Mouse (Mus musculus): ENCODE results near the gene Pxylp1.

The Pxylp1 gene

DNA sequence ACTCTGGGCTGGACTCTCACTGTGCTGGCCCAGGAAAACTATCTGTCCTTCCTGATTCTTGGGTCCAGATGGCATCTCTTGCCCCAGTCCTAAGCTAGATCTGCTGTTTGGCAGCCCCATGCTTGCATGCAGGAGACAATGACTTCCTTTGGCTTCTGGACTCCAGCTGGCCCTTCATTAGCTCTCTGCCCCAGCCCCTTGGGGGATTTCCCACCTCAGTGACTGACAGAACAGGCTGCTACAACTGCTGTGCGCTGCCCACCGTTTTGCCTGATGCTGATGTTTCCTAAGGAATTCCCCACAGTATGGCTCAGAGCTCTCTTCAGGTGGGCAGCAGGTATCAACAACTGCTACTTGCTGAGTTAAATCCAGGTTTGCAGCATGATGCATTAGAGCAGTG lies 33.4 kb downstream of the Pxylp1 start:
- no peak for DNase-seq (ENCODE audit: low spot score)

DNA sequence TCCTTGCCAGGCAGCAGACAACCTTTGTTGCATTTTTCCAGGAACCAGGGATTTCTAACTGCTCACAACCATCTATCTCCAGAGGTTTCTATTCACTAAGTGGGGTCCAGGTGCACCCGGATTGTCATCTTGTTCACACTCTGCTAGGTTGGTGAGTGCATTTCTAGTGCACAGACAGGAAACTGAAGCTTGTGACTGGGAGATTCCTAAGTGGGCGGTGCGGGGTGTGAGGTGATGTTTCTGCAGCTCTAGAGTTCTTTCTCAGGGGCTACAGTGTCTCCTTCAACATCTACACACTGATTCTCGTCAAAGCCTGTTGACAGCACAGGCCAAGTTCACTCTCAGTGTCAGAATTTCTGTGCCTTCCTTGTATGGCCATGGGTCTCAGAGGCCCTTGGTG lies 34.6 kb downstream of the Pxylp1 start:
- DNase-seq (ENCODE audit: low spot score) = no peak

DNA sequence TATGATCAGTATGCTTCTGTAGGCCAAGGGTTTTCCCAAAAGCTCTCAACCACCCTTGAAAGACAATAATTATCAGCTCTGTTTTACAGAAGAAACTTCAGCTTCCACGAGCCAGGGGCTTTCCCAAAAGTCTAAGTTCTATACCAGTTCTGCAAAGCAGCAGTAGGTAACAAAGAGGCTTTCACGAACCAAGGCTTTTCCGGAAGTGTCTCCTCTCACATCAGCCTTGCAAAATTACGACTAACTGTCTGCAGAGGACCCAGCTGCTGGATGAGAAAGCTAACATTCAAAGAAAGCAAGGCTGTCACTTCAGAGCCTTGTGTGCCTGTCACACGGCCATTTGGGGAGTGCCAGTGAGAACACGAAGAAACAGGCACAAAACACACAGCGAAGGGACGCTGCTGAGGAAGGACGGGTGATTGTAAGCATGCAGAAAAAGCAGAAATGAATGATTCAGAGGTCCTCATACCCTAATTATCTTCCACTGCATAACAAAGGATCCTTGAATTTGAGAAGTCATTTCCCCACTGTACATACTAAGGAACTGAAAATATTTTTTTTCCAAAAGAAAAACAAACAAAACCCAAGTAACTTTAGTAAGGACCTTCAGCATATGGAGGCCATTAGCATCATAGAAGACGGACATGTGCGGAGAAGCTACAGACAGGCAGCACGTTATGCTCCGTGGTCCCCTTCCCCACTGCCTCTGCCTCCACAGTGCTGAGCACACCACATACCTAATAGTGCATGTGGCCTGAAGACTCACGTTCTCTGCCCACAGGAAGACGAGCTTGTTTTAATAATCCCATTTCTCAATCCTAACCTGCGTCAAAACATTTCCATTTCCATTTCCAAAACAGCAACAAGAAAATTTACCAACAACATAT lies 38.9 kb downstream of the Pxylp1 start:
- DNase-seq (ENCODE audit: low spot score) = no peak

DNA sequence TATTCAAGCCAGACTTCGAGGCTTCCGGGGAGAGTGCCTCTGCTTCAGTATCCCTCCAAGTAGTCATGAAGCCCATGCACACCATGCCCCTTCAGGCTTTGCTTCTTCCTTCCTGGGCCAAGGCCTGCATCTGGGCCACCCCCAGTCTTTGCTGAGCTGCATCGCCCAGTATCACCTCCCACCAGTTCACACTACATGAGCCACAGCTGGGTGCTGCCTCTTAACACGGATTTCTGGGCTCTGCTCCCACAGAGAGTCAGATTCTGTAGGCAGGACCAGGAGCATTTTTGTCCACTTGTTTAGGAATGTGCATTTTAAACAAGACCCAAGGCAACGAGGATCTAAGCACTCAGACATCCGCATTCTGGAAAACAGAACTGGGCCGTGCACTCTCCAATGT lies 40.8 kb downstream of the Pxylp1 start:
- DNase-seq (ENCODE audit: low spot score) = no peak

DNA sequence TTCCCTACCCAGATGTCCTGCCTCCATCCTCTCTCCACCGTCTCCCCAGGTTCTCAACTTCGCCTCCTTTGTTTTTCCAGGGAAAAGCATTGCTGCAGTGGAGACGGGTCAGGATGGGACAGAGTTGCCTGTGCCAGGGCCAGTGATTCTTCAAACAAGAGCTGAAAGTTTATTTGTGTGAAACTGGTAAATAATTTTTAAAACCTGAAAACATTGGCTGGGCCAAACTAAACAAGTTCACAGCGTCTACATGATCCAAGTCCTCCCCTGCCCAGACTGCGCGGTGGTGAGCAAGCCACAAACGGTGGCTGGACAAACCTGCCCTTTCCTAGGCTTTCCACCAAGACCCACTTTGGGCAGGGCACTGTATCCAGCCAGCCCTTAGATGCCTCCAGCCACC lies 41.4 kb downstream of the Pxylp1 start:
- no peak for DNase-seq (ENCODE audit: low spot score)

DNA sequence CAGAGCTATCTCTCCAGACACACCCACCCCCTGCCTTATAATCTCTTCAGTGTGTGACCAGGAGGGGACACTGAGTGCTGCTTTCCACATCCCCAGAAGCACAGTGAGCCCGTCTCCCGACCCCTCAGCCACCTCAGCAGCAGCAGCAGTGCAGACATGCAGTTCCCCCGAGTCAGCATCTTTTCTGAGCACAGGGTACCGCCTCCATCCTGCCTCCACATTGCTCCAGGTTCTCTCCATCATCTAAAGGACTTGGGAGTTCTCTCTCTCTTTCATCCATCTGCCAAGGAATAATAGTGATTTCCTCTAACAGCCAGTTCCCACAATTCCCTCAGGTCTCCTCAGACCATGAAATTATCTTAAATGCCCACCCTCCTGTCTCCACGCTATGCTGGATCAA lies 43.5 kb downstream of the Pxylp1 start:
- no peak for DNase-seq (ENCODE audit: low spot score)

DNA sequence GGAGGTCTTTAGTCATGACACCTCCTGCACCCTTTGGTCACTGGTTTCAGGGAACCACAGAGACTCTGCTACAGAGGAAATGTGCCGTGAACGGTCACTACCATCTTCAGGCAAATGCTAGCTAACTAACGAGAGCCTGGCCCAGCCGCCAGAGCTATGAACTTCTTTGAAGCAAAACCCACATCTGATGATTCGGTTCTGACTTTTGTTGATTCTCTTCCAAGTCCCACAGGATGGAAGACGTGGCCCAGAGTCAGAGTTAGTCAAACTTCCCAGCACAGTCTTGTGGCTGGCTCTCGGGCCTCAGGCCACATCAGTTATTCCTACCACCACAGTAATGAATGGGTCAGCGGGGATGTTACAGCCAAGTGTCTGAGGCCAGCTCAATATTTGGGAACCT lies 46.1 kb downstream of the Pxylp1 start:
- DNase-seq (ENCODE audit: low spot score) = no peak

DNA sequence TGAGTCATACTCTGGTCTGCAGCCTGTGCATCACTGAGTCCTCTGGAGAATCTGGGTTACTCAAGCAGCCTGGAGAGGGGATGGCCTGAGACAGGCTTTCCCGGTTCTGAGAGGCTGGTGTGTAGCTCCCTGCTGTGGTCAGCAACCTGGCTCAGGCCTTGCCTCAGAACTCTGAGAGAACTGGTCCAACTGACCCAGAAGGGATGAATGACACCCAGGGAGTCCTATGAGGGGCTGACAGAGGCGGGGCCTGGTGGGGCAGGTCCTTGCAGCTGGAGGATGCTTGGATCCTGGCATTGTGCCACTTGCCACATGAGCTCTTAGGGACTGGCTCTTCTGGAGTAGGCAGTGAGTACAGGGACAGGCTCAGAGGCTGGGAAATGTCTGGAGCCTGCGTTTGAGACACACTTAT lies 47.7 kb downstream of the Pxylp1 start:
- DNase-seq (ENCODE audit: low spot score) = no peak

DNA sequence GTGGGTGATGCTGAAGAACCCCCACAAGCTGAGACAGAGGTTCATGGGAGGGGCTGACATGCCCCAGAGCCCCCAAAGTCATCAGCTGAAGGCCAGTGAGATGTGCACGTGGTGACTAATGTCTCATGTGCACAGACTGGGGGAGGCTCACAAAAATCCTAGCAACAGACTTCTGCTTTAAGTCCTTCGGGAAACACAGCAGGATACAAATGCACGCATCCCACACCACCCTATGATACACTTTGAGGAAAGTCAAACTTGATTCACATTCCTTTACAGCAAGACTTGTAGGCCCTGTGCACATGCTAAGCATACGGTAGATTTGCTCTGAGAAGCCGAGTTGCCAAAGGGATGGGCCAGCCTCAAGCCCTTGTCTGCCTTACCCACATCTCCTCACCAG lies 53.1 kb downstream of the Pxylp1 start:
- DNase-seq (ENCODE audit: low spot score) = no peak

DNA sequence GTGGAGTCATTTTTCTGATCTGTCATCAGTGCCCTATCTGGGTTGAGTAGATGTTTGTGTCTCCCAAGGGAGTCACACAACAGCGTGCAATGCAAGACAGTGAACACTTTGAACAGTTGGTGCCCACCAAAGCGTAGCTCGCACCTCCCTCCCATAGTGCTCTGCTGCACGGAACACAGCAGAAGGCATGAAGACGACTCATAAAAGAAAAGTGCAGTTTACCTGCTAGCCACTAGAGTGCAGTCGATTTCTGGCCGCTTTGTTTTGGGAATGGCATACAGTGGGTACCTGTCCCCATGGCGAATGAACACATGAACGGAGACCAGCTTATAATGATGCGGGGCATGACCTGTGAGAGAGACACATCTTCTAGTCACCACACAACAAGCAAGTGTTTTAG lies 53.6 kb downstream of the Pxylp1 start:
- DNase-seq (ENCODE audit: low spot score) = no peak

DNA sequence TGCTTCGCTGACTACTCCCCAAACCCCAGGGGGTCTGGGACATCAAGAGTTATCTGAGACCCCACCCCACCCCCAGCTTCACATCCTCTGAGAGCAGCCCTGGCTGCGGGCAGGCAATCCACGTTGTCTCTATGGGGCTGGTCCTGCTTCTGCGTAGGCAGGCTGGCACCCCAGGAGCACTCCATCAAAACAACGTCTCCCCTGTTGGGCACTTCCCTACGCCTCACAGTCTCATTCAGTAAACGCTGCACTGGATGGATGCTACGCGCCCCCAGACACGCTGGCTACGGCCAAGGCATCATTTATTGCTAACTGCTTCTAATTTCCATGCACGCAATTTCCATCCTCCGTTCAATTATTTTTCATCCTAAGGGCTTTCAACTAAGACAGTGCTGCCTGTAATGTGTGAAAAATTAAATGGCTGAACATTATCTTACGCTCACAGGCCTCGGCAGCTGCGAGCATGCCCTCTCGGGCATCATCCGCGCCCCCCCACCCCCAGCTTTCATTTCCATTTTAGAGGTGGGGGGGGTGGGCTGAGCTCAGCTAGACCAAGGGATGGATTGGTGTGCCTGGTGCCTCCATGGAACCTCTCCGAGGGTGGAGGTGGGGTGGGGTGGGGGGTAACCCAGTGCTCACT lies 54.6 kb downstream of the Pxylp1 start:
- DNase-seq (ENCODE audit: low spot score) = no peak

DNA sequence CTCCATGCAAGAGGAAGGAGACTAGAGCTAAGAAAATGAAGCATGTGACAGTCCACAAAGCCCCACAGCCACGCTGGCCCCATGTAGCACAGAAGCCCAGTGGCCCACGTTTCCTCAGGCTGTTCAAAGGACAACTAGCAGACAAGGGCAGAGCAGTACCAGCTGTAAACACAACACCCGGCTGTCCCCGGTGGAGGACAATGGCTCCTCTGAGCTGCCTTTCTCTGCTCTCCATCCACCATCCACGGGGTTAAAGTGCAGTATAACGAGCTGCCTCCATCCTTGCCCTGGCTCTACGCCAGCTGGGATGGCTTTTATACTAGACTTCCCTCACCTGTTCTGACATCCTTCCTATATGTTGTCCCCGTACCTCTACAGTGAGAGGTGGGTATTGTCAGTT lies 55.5 kb downstream of the Pxylp1 start:
- DNase-seq (ENCODE audit: low spot score) = no peak

DNA sequence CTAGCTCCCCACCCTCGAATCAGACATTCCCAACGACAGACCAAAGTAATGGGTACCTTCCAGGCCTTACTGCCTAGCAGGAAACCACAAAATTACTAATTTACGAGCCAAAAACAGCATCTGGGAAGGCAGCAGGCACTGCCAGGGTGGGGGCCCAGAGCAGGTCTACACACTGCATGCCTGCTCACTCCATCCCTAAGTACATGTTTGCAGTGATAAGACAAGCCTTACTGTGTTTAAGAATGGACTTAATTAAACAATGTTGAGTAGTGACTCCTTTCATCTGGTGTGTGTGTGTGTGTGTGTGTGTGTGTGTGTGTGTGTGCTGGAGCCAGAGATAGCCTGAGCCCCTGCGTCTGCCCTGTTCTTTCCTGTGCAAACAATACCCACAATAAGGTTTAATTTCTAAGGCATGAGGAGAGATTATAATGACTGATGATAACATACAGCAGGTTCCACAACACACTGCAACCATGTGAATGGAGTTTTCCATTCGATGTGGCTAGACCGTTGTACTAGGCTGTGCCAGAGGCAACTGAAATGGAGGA lies 57.0 kb downstream of the Pxylp1 start:
- no peak for DNase-seq (ENCODE audit: low spot score)

DNA sequence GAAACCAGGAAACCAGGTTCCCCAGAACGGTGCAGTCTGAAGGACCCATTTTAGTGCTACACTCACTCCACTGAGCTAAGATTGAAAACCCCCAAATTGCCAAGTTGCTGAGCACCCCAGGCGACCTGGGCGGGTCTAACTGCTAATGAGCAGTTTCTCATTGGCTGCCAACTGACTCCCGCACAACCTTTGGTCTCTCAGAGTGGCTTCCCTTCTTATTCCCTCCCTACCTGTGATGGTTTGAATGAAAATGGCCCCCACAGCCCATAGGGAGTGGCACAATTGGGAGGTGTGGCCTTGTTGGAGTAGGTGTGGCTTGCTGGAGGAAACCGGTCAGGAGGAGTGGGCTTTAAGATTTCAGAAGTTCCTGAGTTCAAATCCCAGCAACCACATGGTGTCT lies 58.9 kb downstream of the Pxylp1 start:
- no peak for DNase-seq (ENCODE audit: low spot score)

DNA sequence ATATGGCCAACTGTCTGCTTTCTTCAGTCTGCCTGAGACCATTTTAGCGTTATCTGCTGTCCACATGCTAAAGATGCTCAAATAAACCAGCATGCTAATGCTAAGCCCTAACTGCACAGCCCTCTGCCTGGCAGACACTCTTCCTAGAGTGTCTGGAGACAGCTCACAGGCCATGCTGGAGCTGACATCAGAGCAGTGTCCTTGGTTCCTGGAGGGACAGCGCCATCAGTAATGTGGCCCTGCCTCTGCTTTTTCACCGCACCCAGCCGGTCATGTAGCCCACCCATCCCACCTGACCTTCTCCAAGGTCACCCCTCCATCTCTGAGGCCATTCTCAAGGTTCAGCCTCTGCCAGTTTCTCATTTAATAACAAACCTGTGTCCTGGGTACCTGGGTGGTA lies 60.0 kb downstream of the Pxylp1 start:
- DNase-seq (ENCODE audit: low spot score) = no peak

DNA sequence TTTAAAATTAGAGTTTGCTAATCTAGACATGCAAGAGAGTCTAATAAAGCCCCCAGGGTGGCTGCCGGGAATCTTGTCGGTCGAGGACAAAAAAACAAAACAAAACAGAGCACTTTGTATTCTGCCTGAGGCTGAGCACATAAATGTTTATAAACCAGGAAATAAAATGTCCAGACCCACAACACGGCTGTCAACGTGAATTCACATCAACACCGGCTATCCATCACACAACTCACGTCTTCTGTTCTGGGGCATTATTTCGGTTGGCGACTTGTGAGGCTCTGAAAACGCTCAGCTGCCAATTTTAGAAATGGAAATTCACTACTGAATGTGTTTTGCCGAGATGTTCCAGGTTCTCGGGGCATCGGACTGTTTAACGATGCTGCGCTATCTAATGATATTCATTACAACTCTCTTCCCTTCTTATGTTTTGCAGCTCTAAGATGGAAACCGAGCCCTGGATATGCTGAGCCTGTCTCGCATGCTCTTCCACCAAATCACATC lies 61.6 kb downstream of the Pxylp1 start:
- DNase-seq (ENCODE audit: low spot score) = no peak

DNA sequence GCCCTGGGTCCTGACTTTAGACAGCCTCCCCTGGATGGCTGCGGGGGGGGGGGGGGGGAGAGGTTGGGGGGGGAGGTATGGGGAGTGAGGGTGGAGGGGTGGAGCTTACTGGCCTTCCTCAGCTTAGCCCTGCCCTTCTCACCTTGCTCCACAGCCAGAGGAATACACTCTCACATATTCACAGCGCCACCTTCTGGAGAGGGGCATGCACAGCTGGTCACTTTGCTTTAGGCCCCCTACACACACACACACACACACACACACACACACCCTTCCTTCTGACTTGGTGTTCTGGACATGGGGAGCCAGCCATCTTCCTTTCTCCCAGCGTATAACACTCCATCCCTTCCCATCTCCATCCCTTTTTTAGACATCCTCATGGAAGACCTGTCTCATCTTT lies 62.8 kb downstream of the Pxylp1 start:
- DNase-seq (ENCODE audit: low spot score) = no peak

DNA sequence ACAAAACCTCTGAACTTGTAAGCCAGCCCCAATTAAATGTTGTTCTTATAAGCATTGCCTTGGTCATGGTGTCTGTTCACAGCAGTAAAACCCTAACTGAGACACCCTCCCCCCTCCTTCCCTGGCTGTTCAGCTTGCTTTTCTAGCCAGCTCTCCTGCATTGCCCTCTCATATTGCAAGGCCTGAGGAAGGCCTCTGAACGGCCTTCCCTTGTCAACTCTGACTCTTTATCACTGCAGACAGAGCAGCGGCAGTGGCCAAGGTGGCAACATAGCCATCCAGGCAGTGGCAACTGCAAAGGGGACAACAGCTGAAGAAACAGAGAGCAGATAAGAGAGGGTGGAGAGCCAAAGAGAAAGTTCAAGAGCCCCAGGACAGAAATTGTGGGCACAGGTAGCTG lies 64.4 kb downstream of the Pxylp1 start:
- DNase-seq (ENCODE audit: low spot score) = no peak

DNA sequence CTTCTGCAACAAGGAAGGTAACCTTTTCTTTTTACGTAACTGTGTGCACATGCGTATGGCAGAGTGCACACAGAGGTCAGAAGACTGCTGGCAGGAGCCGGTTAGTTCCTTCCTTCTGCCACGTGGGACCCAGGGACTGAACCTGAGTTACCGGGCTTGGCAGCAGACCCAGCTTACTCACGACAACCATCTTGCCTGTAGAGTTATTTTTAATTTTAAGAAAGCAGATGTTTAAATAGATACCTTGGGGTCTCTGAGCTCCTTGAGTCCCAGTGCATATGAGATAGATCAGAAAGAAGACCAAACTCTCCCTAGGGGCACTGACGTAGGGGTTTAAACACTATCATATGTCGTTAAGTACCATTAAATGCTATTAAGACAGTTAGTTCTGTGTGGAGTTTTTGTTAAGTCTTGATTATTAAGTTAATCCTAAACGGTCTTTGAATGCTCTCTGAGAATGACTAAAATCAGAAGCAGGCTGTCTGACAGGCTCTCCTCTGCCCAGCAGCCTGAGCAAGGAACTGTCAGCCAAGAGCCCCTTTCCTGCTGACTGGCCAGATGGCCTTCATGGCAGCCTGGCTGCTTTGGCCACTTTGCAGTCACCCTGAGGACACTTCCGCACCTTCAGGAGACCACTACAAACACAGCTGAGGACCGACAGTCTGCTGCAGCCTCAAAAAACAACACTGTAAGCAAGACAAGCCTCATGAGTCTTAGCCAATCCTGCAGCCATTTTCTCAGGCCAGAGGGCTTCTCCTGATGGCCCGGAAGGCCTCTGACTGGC lies 65.3 kb downstream of the Pxylp1 start:
- DNase-seq (ENCODE audit: low spot score) = no peak

DNA sequence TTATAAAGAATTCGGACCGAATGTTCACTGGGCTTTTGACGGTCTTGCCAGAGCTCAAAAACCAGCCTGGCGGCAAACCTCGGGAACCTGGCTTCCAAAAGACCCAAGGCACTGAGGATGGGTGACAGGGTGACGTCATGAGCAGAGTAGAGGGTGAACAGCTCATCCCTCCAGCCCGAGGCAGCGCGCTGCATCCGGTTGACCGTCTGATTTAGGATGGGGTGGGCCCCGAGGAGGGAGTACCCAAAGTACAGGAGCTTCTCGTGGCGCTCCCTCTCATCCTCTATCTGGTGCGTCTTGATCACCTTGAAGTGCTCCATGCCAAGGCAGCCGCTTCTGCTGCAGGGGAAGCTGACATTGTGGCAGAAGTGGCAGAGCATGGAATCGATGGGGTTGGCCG lies 67.6 kb downstream of the Pxylp1 start:
- no peak for DNase-seq (ENCODE audit: low spot score)

DNA sequence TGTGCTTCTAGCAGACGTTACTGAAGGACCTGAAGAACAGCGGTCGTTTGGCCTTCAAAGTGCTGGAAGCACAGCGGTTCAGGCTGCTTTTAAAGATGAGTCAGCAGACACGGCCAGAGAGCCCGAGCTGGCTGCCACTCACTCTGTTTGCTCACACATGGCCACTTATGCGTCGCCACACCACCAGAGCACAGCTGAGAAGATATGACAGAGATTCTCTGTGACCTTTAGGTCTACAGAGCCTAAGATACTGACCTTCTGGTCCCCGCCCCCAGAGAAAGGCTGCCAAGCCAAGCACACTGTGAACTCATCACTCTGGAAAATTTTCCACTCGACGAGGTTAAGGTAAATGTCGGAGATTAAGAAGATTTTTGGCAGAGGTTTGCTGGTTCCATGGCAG lies 68.4 kb downstream of the Pxylp1 start:
- no peak for DNase-seq (ENCODE audit: low spot score)

DNA sequence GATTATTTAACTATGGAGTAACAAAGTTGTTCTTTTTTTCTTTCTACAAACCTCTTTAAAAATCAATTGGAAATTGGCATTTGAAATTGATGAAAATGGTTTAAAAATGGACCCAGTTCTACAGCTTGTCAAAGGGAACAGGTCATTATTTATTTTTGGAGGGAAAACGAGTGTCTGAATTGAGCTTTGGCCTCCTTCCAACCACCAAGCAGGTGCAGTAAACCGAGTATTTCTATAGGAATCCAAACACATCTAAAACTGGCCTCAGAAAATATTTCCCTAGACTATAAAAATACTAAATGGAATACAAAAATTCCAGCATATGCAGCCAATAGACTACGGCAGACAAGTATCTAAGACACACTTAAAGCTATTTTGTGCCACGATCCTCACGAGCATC lies 68.9 kb downstream of the Pxylp1 start:
- DNase-seq (ENCODE audit: low spot score) = no peak

DNA sequence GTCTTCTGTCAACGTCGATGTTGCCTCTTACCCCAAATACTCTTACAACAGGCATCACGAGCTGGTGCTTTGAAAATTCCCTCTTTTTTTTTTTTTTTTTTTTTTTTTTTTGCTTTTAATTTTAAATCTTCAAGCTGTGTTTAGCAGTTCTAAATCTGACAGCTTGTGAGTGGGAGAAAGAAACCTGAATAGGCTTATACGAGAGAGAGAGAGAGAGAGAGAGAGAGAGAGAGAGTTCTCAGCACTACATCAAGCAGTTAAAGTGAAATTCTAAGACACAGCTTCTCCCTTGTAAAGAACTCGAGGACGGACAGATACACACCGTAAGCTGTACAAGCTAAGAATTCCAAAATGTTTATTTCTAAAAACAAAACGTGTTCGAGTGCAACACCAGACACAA lies 69.5 kb downstream of the Pxylp1 start:
- DNase-seq (ENCODE audit: low spot score) = no peak
